Mouse (Mus musculus): ENCODE measurements at regions not wholly inside any gene's neighbourhood (a gene's known extent, or its start where the extent isn't known, plus 50 kb on each side); places are given as distances from the start of the nearest gene placed in this dataset.
"Not testable (repeated sequence)": the region's sequence is repeated elsewhere in the genome, so short reads cannot be mapped to it uniquely, and the experiment has no call there.

DNA sequence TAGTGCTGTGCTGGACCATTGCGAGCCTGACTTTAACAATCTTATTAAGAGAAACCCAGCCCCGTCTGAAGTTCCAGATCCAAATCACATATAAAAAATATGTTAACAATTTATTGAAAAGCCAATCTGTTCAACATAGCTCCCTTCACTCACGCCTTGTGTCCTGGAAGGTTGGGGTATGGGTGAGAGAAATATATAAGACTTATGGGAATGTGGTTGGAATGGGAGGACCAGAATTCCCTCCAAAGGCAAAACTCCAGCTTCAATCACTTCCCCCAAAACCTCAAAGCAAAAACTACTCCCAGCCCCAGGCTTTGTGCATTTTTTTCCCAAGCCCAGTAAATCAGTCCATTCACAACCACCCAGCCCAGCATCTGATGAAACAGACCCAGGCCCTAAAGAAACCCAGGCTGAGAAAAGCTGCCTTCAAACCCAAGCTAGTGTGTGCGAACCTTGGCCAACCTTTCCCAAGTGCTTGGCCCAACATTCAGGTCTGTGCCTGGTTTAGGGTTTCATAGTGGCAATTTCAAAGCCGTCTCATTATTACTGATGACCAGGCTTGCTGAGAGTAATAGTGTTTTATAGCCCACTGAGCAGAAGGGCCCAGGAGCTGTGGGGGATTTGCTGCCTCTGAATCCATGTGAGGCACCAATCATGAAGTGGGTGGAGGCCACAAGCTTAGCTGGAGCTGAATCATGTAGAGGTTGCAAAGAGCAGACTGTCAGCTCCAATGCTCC is 517.0 kb downstream of the Bnc2 start:
- no peak for DNase-seq (ENCODE audit: low spot score in 2 of 2)

DNA sequence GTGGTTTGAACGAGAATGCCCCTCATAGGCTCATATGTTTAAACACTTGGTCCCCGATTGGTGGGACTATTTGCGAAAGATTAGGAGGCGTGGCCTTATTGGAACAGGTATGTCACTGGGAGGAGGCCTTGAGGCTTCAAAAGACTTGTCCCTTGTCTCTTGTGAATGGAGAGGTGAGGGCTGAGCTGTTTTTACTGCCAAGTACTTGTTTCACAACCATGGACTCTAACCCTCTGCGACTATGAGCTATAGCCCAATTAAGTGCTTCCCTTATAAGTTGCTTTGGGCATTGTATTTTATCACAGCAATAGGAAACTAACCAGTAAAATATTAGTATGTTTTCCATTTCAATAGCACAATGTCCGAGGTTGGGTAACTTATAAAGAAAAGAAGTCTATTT is 511.7 kb downstream of the Bnc2 start:
- no peak for DNase-seq (ENCODE audit: low spot score in 2 of 2)

DNA sequence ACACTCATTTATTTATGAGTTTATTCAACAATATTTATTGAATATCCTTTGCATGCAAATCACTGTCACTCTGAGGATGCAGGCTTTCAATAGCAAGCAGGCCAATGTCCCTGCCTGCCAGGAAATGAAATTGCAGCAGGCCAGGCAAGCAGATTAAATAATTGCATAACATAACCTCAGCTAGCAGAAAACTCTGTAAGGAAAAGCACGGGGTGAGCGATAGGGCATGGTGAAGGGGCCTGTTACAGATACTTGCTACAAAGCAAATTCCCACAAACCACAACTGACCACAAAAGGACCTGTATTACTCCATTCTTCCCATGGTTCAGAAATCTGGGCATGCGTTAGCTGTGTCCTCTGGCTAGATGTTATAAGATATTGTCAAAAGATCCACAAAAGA is 509.8 kb downstream of the Bnc2 start:
- DNase-seq (ENCODE audit: low spot score in 2 of 2) = no peak

DNA sequence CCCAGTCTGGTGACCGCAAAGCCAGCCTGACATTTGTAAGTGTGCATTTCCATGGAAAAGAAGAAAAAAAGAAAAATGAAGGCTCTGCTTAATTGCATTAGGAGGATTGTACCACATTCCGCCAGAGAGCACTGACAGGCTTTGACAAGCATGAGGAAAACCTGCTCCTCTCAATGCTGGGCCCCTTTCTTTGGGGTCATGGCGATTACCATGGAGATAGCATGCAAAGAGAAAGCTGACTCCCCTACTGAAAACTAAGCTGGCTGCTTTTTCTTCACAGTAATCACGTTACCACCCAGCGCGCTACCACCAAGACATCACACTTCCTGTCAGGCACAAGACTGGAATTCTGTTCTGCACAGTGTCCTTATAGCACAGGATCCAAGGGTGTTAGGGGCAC is 502.2 kb downstream of the Bnc2 start:
- DNase-seq (ENCODE audit: low spot score in 2 of 2) = no peak

DNA sequence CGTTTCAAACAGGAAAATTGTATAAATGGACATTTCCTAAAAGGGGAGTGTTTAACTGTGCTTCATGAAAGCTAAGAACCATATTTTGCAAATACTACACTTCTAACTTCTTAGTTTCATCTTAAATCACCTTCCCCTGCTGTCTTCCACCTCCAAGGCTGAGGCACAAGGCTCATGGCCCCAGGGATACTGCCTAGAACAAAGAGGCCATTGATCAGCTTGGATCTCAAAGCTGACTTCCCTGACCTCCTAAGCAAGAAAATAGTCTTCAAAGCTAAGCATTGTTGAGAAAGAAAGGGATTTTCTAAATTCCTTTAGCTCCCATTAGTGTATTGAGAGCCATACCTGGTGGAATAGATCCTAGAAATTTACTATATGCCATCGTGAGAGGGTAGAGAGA is 501.6 kb downstream of the Bnc2 start:
- no peak for DNase-seq (ENCODE audit: low spot score in 2 of 2)

DNA sequence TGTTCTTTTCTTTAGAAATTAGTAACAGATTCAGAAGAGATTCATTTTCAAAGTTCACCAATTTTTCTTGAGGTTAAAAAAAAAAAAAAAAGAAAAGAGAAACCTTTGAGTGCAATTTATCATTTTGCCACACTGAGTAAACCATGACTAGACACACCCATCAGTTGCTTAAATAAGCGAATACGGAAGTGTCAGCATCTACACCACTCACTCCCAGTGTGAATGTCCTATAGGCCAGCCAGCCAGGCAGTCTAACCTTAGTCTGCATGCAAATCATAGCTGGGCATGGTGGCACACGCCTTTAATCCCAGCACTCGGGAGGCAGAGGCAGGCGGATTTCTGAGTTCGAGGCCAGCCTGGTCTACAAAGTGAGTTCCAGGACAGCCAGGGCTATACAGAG is 498.6 kb downstream of the Bnc2 start:
- DNase-seq (ENCODE audit: low spot score in 2 of 2) = not testable (repeated sequence)

DNA sequence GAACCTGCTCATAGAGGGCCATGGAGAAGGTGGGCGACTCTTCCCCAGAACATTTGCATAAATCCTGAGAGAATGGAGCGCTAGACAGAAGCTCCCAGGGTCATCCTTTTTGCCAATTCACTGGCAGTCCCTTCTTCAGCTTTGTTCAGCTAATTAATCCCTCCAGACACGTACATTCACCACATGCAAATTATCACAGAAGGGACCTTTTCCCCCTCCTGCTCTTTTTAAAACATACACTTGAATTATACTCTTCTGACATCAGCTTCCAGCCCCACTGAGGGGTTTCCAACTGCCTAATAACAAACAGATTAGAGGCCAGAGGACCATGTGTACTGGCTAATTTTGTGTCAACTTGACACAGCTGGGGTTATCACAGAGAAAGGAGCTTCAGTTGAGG is 497.2 kb downstream of the Bnc2 start:
- DNase-seq (ENCODE audit: low spot score in 2 of 2) = no peak

DNA sequence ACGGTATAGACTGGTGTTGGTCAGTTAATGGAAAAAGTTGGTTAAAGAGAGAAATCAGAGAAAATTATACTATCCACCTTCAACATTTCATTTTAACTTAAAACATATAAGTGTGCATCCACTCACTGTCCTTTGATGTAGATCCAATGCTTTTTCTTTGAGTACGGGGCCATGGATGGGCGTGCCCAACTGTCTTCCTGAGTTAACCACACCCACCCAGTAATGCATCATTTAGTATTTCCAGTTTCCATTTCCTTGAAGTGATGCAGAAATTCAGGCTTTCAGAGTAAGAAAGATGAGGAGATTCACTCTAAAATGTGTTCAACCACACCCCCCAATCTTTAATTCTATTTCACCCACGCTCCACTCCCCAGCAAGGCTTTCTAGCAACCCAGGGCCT is 490.6 kb downstream of the Bnc2 start:
- DNase-seq (ENCODE audit: low spot score in 2 of 2) = no peak

DNA sequence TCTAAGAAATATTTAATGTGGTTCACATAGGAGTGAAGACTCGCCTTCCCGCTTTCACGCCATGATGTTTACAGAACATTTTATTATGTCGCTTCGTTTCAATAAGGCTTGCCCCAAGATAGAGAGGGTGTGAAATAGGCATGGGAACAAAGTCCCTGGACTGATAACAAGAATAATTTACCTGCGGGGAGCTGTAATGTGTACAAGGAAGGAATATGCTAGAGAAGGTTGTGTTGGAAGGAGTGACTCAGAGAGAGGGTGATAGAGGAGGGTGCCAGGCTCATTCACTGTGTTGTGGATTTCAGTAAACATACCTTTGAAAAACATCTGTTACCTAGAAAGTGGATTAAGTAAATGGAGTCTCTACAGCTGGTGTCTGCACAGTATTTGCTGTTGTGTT is 490.2 kb downstream of the Bnc2 start:
- DNase-seq (ENCODE audit: low spot score in 2 of 2) = no peak

DNA sequence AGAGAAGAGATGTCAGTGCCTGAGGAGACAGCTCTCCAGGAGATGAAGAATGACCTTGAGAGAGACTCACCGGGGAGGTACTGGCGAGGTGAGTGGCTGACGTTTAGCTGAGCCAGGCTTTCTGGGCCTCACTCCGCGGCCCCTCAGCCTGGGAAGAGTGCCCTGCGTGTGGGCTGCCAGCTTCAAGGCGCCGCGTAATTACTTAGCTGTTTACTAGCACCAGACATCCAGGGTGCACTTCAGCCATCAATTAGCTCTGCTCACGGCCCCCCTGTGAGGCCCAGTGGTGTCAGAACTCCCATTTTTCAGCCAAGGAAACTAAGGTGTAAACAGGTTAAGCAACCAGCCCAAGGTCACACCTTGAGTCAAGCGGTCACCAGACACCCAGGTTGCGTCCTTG is 485.8 kb downstream of the Bnc2 start:
- no peak for DNase-seq (ENCODE audit: low spot score in 2 of 2)

DNA sequence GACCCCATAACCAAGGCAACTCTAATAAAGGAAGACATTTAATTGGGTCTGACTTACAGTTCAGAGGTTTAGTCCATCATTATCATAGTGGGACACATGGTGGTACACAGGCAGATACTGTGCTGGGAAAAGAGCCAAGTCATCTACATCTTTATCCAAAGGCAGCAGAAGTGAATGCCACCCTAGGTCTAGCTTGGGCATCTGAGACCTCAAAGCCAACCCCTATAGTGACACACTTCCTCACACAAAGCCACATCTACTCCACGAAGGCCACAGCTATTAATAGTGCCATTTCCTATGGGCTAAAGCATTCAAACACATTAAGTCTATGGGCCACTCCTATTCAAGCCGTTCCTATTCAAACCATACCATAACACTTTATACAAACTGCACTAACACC is 483.8 kb downstream of the Bnc2 start:
- no peak for DNase-seq (ENCODE audit: low spot score in 2 of 2)

DNA sequence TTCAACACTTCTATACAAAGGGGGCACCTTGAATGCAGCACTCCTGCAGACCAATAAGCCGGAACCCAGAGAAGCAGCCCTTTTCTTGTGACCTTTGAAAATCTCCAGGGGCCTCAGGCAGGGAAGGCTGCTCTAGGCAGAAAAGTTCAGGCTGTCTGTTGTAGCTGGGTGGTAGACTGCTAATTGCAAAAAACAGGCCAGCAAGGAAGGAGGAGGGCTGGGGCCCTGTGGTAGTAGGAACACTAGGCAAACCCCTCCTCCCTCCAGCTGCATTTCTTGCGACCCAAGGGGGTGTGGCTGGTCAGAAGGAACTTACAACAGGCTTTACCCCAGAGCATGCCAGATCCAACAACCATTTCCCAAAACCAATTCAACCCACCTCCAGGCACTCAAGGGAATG is 482.8 kb downstream of the Bnc2 start:
- DNase-seq (ENCODE audit: low spot score in 2 of 2) = no peak

DNA sequence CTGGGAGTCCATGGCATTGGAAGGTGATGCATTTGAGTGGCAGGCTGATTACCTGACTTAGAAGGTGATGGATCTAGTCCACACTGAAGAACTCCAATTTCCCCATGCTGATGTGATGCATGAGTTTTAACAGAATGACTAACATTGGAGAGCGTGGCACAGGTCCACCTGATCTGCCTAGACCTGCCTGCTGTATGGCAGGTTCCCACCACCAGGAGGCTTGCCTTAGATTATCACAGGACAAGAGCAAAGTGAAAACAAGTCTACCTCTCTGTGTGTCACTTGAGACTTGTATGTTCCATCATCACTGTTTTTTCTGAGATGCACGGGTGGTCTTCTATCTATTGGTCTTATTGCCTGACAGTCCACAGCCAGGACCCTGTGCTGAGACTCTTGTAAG is 478.3 kb downstream of the Bnc2 start:
- no peak for DNase-seq (ENCODE audit: low spot score in 2 of 2)

DNA sequence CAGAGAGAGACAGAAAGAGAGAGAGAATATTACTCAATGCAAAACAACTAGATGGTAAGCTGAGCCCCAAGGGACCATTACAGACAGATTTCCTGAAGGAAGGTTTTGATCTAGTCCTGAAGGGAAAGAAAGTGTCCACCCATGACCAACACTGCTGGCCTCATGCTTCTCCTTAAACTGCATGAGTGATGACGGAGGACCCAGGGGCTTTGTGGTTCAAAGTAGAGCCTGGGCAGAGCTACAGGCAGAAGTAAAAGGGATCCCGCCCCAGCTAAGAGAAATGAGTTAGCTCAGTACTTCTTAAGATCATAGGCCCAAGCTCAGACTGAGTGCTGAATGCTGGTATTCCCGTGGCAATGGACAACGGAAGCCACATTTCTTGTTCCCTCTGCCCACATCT is 476.9 kb downstream of the Bnc2 start:
- DNase-seq (ENCODE audit: low spot score in 2 of 2) = no peak

DNA sequence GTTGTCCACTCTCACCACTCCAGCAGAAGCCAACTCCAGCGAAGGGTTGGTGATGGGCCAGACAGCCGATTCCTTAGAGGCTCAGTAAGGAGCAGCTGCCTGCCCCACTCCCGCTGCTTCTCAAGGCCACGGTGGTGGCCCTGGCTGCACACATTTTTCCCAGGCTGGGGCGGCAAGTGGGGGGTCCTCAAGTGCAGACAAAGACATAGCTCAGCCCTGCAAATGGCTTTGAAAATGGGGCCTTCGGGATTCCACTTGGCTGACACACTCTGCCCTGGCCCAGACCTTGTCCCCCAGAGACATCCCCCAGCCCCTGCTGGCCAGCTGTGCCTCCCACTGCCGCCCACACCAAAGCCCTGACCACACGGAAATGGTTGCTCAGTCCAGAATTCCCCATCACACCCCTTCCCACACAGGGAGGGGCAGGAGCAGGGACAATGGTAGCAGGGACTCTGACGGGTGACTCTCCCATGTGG is 475.9 kb downstream of the Bnc2 start:
- DNase-seq (ENCODE audit: low spot score in 2 of 2) = no peak

DNA sequence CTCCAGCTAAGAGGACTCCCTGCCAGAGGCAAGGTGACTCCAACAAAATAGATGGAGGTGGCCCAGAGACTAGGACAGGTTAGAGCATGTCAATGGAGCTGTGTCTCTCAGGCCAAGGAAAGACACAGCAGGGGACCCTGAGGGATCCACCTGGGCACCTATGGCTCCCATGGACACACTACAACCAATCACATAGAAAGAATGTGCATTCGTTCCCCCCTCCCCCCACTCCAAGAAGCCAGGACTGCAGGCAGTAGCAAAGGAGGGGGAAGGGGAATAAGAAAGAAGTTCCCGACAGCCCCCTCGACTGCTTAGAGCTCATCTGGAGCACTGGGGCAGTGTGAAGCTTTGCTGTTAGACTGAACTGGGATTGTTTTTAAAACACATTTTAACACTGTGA is 474.1 kb downstream of the Bnc2 start:
- no peak for DNase-seq (ENCODE audit: low spot score in 2 of 2)

DNA sequence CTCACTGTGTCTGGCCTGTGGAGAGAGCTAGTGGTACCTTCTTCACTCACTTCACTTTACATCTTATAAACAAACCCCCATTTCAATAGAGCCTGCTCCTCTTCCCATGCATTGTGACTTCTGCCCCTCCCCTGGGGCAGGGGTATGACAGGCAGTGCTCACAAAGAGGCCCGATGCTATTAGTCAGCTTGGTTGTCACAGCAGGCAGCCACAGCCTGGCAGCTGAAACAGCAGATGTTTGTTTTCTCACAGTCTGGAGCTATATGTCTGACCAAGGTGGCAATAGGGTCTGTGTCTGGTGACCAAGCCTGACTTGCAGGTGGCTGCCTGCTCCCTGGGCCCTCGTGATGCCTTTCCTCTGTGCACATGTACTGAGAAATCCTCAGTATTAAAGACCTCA is 472.8 kb downstream of the Bnc2 start:
- no peak for DNase-seq (ENCODE audit: low spot score in 2 of 2)

DNA sequence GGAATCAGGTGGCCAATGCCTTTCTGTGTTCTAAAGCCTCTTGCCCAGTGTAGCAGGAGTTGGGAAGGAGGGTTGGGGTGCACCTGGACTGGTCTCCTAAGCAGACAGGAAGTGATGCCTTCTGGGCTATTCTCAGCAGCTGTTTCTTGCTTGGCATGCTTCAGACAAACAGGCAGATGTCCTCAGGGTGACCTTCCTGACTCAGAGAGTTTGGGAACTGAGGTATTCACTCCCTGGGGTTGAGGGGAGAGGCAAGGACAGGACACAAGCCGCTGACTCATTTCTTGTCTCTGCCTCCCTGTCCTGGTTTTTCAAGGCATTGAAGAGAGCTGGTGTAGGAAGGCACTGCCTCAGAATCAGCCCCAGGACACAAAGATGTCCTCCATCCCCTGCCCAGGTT is 471.4 kb downstream of the Bnc2 start:
- DNase-seq (ENCODE audit: low spot score in 2 of 2) = no peak

DNA sequence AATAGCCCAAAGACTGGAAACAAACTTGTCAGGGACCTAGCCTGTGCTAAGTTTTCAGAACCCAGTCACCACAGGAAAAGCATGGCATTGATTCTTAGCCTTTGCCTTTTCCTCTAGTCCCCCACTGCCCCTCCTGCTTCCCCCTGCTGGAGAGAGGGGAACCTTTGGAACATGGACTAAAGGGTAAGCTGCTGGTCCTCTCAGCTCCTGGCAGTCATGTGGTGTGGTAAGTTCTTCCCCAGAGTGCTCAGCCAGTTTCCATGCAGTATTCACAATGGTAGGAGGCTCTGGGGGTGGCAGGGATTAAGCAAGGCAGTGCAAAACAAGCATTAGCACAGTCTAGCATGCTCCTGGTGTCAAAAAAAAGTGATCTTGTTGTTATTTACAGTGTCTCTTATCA is 470.3 kb downstream of the Bnc2 start:
- DNase-seq (ENCODE audit: low spot score in 2 of 2) = no peak

DNA sequence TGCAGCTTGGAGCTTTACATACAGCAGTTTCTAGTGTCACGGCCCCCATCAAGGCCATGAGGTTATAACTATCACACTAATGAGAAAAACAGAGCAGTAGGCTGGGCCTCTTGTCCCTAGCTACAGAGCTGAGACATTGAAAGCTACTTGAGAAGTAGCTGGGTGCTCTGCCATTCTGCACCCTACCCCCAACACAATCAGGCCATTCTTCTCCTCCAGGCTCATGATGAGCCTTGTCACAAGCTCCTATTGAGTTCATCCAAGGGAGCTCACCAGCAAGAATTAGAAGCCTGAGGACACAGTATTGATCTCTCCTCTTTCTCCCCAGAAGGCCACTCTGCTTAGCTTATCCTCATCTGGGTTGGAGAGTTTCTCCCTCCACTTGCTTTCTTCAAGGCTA is 466.9 kb downstream of the Bnc2 start:
- no peak for DNase-seq (ENCODE audit: low spot score in 2 of 2)

DNA sequence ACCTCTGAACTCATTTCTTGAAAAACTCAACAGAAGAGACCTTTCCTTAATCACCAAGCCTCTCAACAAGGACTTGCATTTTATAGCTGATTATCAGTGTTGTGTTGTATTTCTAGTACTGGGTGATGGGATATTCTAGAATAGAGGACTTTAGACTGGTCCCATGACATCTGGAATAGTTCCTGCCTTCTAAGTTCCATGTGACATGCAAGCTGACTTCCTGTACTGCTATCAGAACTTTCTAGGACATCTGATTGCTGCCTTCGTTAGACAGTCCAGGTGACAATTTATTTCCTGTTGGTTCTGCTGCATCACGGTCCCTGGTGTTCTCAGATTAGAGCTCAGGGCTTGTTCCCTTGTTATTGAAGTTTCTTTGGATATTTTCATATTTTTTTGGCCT is 465.5 kb downstream of the Bnc2 start:
- DNase-seq (ENCODE audit: low spot score in 2 of 2) = no peak

DNA sequence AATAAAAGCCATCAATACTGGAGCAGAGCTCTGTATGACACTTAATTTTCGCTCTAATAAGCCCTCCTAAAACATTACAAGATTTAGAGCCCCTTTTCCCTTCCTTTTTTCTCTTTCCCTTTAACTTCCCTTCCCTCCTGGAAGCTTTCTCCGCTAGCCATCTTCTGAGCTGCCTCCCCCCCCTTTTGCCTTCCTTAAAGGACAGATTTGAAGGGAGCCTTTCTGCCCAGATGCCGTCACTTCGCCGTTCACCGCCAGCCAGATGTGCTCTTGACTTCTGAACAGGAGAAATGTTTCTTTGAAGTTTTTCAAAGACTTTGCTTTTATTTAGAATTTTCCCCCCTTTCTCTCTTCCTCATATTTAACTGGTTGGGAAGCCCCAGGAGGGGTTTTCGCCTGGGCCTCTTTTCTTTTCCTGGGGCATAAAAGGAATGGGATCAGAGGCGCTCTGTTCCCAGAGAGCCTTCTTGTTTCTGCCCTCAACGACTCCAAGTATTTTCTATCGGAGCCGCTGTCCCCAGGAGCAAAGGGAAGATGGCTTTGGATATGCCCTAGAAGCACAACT is 463.7 kb downstream of the Bnc2 start:
- no peak for DNase-seq (ENCODE audit: low spot score in 2 of 2)

DNA sequence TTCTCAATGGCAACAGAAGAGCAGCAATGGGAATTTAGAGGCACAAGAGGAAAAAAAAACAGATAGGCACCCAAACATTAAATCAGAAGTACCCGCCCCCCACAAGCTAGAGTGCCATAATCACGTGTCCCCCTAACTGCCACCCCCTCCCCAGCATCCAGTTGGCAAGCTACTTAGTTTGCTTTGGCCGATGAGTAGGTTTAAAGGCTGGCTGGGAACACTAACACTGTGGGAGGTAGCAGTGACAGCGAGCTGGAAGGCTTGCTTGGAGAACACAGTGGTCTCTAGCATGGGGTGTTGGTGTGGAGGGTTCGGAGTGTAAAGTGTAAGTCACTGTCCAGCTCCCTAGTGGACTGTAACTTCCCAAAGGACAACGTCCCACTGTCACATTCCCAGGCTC is 463.1 kb downstream of the Bnc2 start:
- DNase-seq (ENCODE audit: low spot score in 2 of 2) = peak in 1 of 2 experiments; percentile 40

Data from layer of hippocampus, adult 18-20 months (tissue).